Mouse (Mus musculus) urinary bladder, postnatal 36 days (tissue): ENCODE results near the gene Gpatch2.

Source experiments
- DNase-seq, 2 experiments: peaks; one replicate each; pipeline ENCODE4 v3.0.0; 2022; ENCODE audit warnings: low spot score in 2 of 2, mixed read lengths in 1 of 2

Gene Gpatch2

GRCm38 (mm10) chr1:187303221-187303620 lies 87.9 kb downstream of the Gpatch2 start:
- DNase-seq = no peak

DNA sequence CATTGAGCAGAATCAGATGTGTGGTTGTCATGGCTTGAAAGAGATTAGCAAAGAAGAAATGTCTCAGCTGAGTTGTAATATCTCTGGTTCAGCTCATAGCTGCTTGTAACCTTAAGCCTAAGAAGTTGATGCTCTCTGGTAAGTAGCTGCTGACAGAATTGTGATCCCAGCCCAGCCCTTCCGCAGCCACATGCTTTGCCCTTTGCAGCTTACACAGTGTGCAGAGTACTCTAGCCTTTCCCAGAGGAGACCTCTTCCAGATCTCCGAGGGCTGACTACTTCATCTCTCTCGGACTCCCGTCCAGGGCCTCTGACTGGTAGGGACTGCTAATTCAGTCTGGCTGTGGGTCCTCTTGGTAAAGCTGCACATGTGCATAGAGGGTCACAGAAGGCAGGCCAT lies 92.0 kb downstream of the Gpatch2 start:
- DNase-seq = no peak

GRCm38 (mm10) chr1:187308523-187308922 lies 93.2 kb downstream of the Gpatch2 start:
- DNase-seq = no peak

- no peak for DNase-seq
Observed at GRCm38 (mm10) chr1:187311122-187311521, 95.8 kb downstream of the Gpatch2 start.

DNA sequence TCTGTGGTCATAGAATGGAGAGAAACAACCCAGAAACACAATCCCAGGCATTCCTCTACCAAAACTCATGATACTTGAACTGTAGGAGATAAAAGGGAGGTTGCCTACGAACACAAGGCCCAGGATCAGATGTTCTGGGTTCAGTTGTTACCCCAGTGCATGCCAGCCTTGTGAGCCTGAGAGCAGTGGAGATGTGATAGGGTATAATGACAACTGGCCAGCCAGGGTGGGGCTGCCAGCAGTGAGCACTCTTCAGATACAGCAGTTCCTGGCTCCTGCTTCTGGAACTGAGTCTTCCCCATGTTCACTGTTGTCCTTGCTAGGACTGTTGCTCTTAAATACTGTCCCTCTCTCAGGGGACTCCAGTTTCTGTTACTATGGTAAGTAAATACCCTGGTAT lies 98.0 kb downstream of the Gpatch2 start:
- DNase-seq = no peak

DNA sequence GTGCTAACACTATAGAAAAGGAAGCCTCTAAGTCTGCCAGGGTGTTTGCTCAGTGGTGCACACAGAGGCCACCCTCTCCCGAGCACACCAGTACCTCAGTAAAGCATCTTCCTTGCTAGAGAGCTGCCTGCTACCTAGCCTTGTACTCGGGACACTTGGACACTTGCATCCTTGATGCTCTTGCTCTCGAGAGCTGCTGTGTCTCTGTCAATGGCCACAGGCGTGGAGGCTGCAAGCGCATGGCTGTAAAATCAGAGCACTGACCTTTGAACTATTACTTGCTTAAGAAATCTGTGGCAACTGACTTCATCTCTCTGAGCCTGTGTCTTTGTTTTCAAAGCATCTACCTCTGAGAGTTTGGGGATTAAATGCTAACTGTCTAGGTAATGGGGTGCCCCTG lies 98.5 kb downstream of the Gpatch2 start:
- DNase-seq = no peak

- no peak for DNase-seq
Observed at GRCm38 (mm10) chr1:187314516-187314915, 99.2 kb downstream of the Gpatch2 start.

DNA sequence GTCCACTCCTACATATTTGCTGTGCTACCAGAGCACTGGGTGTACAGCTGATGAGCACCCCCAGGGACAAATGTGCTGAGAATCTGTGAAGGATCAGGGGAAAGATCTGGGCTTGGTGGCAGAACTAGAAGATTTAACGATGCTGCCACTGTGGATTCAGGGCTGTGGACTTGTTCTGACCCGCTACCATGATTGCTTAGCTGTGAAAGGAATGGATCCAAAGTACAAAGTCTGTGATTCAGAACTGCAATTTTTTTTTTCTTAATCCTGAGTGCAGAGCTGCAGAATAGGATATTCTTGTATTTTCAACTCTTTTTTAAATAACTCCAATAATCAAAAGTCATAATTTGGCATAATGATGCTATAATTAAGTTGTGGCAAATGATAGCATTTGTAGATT lies 100.5 kb downstream of the Gpatch2 start:
- DNase-seq = no peak

DNA sequence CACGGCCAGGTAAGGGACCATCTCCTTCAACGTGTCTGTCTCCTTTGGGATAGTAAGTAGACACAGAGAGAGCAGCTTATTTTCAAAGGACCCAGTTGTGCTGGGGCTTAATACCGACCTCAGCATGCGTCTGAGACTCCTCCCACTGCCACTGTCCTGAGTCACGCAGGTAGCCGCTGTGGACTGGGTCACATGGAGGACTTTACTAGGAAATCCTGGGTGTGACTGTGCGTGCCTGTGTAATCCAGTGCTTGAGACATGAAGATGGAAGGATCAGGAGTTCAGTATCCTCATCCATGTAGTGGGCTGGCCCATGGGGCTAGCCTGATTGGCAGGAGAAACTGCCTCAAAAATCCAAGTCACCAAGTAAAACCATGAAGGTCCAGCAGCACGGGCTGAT lies 101.2 kb downstream of the Gpatch2 start:
- DNase-seq = no peak

DNA sequence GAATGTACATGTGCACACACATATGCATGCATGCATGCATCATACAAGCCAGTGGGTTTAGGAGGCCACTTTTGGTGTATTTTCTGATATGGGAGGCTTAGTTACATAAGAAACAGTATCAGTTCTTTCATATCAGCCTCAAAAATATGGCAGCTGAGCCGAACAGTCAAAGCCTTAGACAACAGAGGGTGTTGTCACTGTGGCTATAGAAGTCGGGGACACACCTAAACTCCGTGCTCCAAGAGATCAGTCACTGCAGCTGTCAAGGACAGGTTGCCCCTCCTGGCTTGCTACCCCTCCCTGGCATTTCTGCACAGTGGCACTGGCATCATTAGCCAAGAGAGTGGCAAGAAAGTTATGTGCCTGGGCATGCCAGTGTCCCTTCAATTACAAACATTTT lies 106.5 kb downstream of the Gpatch2 start:
- no peak for DNase-seq

- no peak for DNase-seq
Observed at GRCm38 (mm10) chr1:187322505-187323208, 107.3 kb downstream of the Gpatch2 start.

- DNase-seq = no peak
Observed at GRCm38 (mm10) chr1:187323209-187323589, 107.9 kb downstream of the Gpatch2 start.

GRCm38 (mm10) chr1:187342551-187342950 lies 127.2 kb downstream of the Gpatch2 start:
- DNase-seq = no peak

DNA sequence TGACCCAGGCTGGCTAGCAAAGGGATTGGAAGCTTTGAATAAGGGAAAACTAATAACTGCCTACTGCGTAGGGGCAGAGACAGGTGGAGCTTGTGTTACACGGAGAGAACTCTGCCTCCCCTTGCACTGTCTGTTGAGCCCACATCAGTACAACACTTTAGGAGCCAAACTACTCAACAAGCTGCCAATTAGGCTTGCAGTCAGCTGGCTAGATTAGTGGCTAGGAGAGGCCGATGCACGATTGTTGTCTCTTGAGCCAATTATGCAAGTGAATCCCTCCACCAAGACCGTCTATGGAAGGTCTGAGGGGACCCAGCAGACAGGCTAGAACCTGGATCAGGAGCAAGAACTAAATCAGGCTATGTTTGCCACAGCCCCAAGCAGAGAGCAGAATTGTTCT lies 129.8 kb downstream of the Gpatch2 start:
- no peak for DNase-seq

DNA sequence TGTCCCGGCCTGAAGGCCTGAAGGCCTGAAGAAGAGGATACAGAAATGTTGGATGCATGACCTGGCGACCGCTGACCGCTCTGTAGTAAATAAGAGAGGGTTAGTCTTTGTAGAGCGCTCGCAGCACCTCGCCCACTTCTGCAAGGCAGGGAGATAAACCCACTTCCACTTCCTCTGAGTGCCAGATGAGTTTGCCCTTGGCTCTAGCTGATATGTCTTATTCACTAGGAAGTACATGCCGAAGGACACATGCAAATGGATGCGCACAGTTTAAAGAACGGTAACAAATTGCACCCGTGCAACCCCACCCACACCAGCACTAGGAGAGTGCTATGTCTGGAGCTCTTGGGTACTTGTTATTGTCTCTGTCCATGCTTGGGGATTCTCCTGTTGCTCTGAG lies 131.6 kb downstream of the Gpatch2 start:
- no peak for DNase-seq

GRCm38 (mm10) chr1:187347606-187348005 lies 132.3 kb downstream of the Gpatch2 start:
- no peak for DNase-seq

DNA sequence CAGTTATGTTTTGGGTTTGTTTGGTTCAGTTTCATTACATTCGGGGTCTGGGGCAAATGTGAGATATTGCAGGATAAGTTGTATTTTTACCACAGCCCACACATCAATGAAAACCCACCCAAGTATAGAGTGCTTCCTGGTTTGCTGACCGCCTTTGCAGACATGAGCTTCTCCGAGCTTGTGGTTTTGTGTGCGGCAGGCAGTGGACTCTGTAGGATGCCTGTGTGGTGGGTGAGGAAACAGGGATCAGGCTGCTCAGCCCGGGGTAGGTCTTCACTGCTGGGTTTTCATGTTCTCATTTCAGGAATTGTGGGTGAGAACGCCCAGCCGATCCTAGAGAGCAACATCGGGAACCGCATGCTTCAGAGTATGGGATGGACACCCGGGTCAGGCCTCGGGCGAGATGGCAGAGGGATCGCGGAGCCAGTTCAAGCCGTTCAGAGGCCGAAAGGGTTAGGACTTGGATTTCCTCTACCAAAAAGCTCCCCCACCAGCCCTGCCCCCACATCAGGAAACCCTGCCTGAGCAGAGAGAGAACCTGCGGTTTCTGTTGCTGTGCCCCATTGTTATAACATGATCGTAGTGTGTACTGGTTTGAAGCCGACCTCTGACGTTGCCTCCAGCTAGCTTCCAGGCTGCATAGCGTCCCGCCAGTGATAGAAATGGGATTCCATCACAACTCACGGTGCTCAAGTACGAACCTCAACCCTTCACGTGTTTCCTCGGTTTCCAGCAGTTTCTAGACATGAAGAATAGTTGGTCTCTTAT lies 132.9 kb downstream of the Gpatch2 start:
- DNase-seq = no peak

DNA sequence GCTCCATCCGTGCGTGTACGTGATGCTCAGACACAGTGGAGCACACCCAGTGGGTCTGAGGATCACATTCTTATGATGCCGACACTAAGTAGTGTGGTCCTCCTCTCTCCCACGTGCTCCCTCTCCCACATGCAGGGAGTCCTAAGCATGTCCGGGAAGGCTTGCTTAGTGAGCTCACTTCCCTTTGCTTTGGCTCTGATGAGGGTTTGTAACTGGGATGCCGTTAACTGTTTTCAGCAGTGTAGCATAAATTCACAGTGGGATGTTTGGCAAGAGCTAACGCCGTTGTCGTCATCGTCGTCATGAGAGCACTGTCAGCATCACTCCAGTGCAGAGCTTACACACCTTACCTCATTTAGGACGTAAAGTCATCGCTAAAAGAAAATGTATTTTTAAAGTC lies 133.6 kb downstream of the Gpatch2 start:
- DNase-seq = no peak

DNA sequence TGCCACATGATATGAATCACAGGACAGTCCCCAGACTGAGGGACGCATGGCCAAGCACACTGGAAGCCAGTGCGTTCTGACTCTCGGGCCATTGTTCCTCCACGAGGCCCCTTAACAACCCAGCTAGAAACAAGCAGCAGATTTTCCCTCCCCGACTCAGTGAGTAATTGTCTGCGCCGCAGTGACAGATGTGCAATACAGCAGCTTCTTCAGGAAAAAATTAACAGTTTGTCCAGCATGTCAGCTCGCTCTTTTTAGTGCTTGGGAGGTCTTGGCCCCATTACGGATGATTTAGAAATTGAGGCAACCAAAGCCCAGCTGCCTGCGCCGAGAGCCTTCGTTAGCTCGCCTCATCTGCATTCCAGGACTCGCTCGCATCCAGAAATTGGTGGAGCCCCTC lies 140.9 kb downstream of the Gpatch2 start:
- DNase-seq = no peak

DNA sequence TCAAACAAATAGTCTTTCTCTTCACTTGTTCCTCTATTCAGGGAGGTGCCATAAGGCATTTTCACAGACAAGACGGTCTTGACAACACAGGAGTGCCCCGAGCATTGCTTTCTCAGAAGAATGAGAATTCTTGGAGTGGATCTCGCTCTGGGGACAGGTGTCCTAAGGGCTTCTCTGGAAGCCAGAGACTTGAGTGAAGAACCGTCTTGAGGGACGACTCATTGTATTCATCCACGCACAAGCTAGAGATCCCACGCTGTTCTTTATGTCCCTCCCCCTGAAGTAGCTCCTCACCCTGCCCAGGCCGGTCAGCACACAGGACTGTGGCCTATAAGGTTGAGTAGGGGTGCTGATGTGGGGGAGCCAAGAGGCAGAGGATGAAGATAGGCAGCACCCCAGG lies 141.6 kb downstream of the Gpatch2 start:
- no peak for DNase-seq

- no peak for DNase-seq
Observed at GRCm38 (mm10) chr1:187360240-187360639, 144.9 kb downstream of the Gpatch2 start.

DNA sequence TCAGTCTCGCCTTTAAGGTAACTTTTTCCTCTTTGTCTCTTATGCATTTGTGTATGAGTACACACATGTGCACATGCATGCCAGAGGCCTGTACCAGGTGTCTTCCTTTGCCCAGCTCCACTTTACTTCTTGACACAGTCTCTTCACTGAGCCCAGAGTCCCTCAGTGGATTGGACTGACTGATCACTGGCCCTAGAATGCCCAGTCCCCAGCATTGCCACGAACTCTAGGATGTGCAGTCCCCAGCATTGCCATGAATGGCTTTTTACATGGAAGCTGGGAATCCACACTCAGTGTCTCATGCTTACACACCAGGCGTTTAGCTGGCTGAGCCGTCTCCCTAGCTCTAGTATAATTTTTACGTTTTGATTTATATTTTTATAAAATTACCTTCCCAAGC lies 147.2 kb downstream of the Gpatch2 start:
- no peak for DNase-seq

- DNase-seq = no peak
Observed at GRCm38 (mm10) chr1:187365424-187365823, 150.1 kb downstream of the Gpatch2 start.
